Mouse (Mus musculus): ENCODE results near the gene Mlst8.

DNA sequence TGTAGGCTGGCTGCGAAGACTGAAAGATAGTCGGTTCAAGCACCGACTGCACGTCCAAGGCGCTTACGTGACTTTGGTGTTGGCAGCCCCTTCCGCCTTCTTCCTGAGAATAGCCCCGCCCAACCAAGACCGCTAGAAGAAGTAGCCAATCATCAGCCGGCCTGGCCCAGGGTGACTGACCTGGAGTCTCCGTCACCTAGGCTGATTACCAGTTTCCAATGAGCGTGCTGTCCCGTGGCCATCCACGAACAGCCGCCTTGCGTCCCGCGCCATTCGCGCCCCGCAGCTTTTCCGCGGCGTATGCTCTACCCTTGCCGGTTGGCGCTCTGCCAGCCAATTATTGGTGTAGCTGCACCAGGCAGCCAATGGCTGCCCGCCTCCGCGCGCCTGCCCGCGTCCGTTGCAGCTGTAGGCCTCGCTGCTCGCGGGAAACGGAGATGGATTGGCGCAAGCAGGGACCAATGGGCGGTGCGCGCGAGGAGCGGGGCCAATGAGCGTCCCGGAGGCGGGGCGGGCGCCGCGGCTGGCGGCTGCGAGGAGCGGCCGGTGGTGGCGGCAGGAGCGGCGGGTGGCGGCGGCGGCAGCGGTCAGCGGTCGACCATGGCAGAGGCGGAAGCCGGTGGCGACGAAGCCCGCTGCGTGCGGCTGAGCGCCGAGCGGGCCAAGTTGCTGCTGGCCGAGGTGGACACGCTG, 8.8 kb downstream of the Mlst8 start, which contains the start of the genes E4f1 and Pgp:
- TF ChIP-seq CTCF (IDR thresholded peaks at IDR 0.05; ENCODE audit: low read depth, low read length) (no peak), GATA1 (IDR thresholded peaks at IDR 0.05; ENCODE audit: borderline replicate concordance, low read length) (no peak), POLR2AphosphoS5 (IDR thresholded peaks at IDR 0.05; ENCODE audit: insufficient replicate concordance, low read depth, low read length) (no peak; the same call in 1 of the 2 replicates), TAL1 (conservative IDR thresholded peaks at IDR 0.05; ENCODE audit: low read depth, low read length) (no peak)
